Mouse (Mus musculus): ENCODE measurements around the gene Dgcr8. TPM values are rescaled to one million over a fixed set of nuclear protein-coding genes. Genes with fewer than 3 reads are reported as not detected.

Dgcr8 gene
- polyA plus RNA-seq, 1 experiment from 2014 or later, result 40.2 TPM

- H3K36me3 ChIP-seq, result peaks cover 20% of the 10 kb centered on the region
- peak overlapping the region; percentile 82 for H3K27ac ChIP-seq (replicated peaks)
- no peaks in the 10 kb centered on the region for H3K9me3 ChIP-seq
- H3K9ac ChIP-seq (replicated peaks), result peak overlapping the region; percentile 91
- peak; percentile 81 for ATAC-seq (ENCODE audit: low FRiP score, low read depth)
- H3K4me3 ChIP-seq, result peak overlapping the region; percentile 82
- no peaks in the 10 kb centered on the region for H3K27me3 ChIP-seq
- WGBS, result under 1% methylated on average over 30 of the region's 31 CpGs
- H3K4me2 ChIP-seq (replicated peaks), result peak overlapping the region; percentile 96
- H3K4me1 ChIP-seq, result peaks cover 31% of the 10 kb centered on the region
Measured at GRCm38 (mm10) chr16:18288581-18289061, 425 bp downstream of the Dgcr8 start.

- Histone ChIP-seq H3K36me3 (peaks cover 25% of the 10 kb centered on the region), H3K4me2 (replicated peaks) (peak overlapping the region; percentile 96), H3K27me3 (no peaks in the 10 kb centered on the region), H3K4me1 (peaks cover 31% of the 10 kb centered on the region), H3K4me3 (peak overlapping the region; percentile 82), H3K27ac (replicated peaks) (peak overlapping the region; percentile 82), H3K9ac (replicated peaks) (peak overlapping the region; percentile 91), H3K9me3 (no peaks in the 10 kb centered on the region)
- WGBS, result 0% methylated on average over 4 of the region's 4 CpGs
- ATAC-seq (ENCODE audit: low FRiP score, low read depth), result no peak
Measured at GRCm38 (mm10) chr16:18288166-18288565, 880 bp downstream of the Dgcr8 start.

- Histone ChIP-seq H3K9ac (replicated peaks) (no peak overlapping the region), H3K27me3 (no peaks in the 10 kb centered on the region), H3K36me3 (peaks cover 93% of the 10 kb centered on the region), H3K4me3 (no peak overlapping the region), H3K4me2 (replicated peaks) (no peak overlapping the region), H3K9me3 (no peaks in the 10 kb centered on the region), H3K27ac (replicated peaks) (no peak overlapping the region), H3K4me1 (no peaks in the 10 kb centered on the region)
- ATAC-seq (ENCODE audit: low FRiP score, low read depth), result no peak
- 70% methylated on average over 2 of the region's 2 CpGs for WGBS
Measured at GRCm38 (mm10) chr16:18275166-18275565, 13.9 kb downstream of the Dgcr8 start.

- WGBS, result 96% methylated on average over 5 of the region's 5 CpGs
- no peak for ATAC-seq (ENCODE audit: low FRiP score, low read depth)
- no peaks in the 10 kb centered on the region for H3K27me3 ChIP-seq
- H3K9me3 ChIP-seq, result no peaks in the 10 kb centered on the region
- no peak overlapping the region for H3K9ac ChIP-seq (replicated peaks)
- no peaks in the 10 kb centered on the region for H3K4me1 ChIP-seq
- H3K4me3 ChIP-seq, result no peak overlapping the region
- peaks cover 82% of the 10 kb centered on the region for H3K36me3 ChIP-seq
- no peak overlapping the region for H3K4me2 ChIP-seq (replicated peaks)
- H3K27ac ChIP-seq (replicated peaks), result no peak overlapping the region
Measured at GRCm38 (mm10) chr16:18268182-18268581, 20.9 kb downstream of the Dgcr8 start.

- H3K36me3 ChIP-seq, result peaks cover 78% of the 10 kb centered on the region
- no peak for ATAC-seq (ENCODE audit: low FRiP score, low read depth)
- WGBS, result 90% methylated on average over 2 of the region's 2 CpGs
- H3K27ac ChIP-seq (replicated peaks), result no peak overlapping the region
- H3K27me3 ChIP-seq, result no peaks in the 10 kb centered on the region
- no peaks in the 10 kb centered on the region for H3K4me1 ChIP-seq
- H3K9me3 ChIP-seq, result no peaks in the 10 kb centered on the region
- H3K4me2 ChIP-seq (replicated peaks), result no peak overlapping the region
- H3K4me3 ChIP-seq, result no peak overlapping the region
- H3K9ac ChIP-seq (replicated peaks), result no peak overlapping the region
Measured at GRCm38 (mm10) chr16:18265024-18265423, 24.0 kb downstream of the Dgcr8 start.

- H3K36me3 ChIP-seq, result peaks cover 92% of the 10 kb centered on the region
- ATAC-seq (ENCODE audit: low FRiP score, low read depth), result no peak
- no peaks in the 10 kb centered on the region for H3K4me1 ChIP-seq
- H3K4me3 ChIP-seq, result no peak within 1 kb of the TSS
- H3K4me2 ChIP-seq (replicated peaks), result no peak within 1 kb of the TSS
- no peak within 1 kb of the TSS for H3K27ac ChIP-seq (replicated peaks)
- no peak within 1 kb of the TSS for H3K9ac ChIP-seq (replicated peaks)
- no peaks in the 10 kb centered on the region for H3K9me3 ChIP-seq
- WGBS, result 94% methylated on average over 2 of the region's 2 CpGs
- no peaks in the 10 kb centered on the region for H3K27me3 ChIP-seq
Measured at GRCm38 (mm10) chr16:18258221-18258620, 30.8 kb downstream of the Dgcr8 start, which contains the start of gene Gm49776. Gene Gm49776, minus strand, starts transcription at chr16:18258321.

GRCm38 (mm10) chr16:18253866-18254265 lies 35.2 kb downstream of the Dgcr8 start:
- H3K4me2 ChIP-seq (replicated peaks), result no peak overlapping the region
- H3K9ac ChIP-seq (replicated peaks), result no peak overlapping the region
- no peak overlapping the region for H3K27ac ChIP-seq (replicated peaks)
- H3K27me3 ChIP-seq, result no peaks in the 10 kb centered on the region
- 90% methylated on average over 1 of the region's 1 CpGs for WGBS
- peaks cover 26% of the 10 kb centered on the region for H3K4me1 ChIP-seq
- H3K4me3 ChIP-seq, result no peak overlapping the region
- no peak for ATAC-seq (ENCODE audit: low FRiP score, low read depth)
- H3K9me3 ChIP-seq, result no peaks in the 10 kb centered on the region
- peaks cover 81% of the 10 kb centered on the region for H3K36me3 ChIP-seq

GRCm38 (mm10) chr16:18252736-18253135 lies 36.3 kb downstream of the Dgcr8 start:
- H3K9ac ChIP-seq (replicated peaks), result no peak overlapping the region
- ATAC-seq (ENCODE audit: low FRiP score, low read depth), result no peak
- H3K9me3 ChIP-seq, result no peaks in the 10 kb centered on the region
- H3K36me3 ChIP-seq, result peaks cover 72% of the 10 kb centered on the region
- no peaks in the 10 kb centered on the region for H3K27me3 ChIP-seq
- no peak overlapping the region for H3K27ac ChIP-seq (replicated peaks)
- 90% methylated on average over 6 of the region's 6 CpGs for WGBS
- peaks cover 26% of the 10 kb centered on the region for H3K4me1 ChIP-seq
- H3K4me2 ChIP-seq (replicated peaks), result no peak overlapping the region
- no peak overlapping the region for H3K4me3 ChIP-seq

- Histone ChIP-seq H3K4me3 (peak overlapping the region; percentile 96; the same call in 1 of the 2 replicates), H3K4me2 (replicated peaks) (peak overlapping the region; percentile 93), H3K4me1 (peaks cover 40% of the 10 kb centered on the region), H3K9ac (replicated peaks) (peak overlapping the region; percentile 92; the same call in 1 of the 2 replicates), H3K36me3 (peaks cover 64% of the 10 kb centered on the region), H3K27ac (replicated peaks) (peak overlapping the region; percentile 8), H3K9me3 (no peaks in the 10 kb centered on the region), H3K27me3 (no peaks in the 10 kb centered on the region)
- no peak for ATAC-seq (ENCODE audit: low FRiP score, low read depth)
- WGBS, result 68% methylated on average over 10 of the region's 10 CpGs
Measured at GRCm38 (mm10) chr16:18250828-18251790, 37.9 kb downstream of the Dgcr8 start.

- Histone ChIP-seq H3K4me1 (peaks cover 42% of the 10 kb centered on the region), H3K9ac (replicated peaks) (peak overlapping the region; percentile 92), H3K4me3 (peak overlapping the region; percentile 96), H3K27ac (replicated peaks) (peak overlapping the region; percentile 92; the same call in 1 of the 2 replicates), H3K9me3 (no peaks in the 10 kb centered on the region), H3K4me2 (replicated peaks) (peak overlapping the region; percentile 93), H3K27me3 (no peaks in the 10 kb centered on the region), H3K36me3 (peaks cover 65% of the 10 kb centered on the region)
- no peak for ATAC-seq (ENCODE audit: low FRiP score, low read depth)
- WGBS, result 53% methylated on average over 4 of the region's 4 CpGs
Measured at GRCm38 (mm10) chr16:18250231-18250630, 38.8 kb downstream of the Dgcr8 start.

GRCm38 (mm10) chr16:18249364-18249967 lies 39.6 kb downstream of the Dgcr8 start:
- peaks cover 42% of the 10 kb centered on the region for H3K4me1 ChIP-seq
- ATAC-seq (ENCODE audit: low FRiP score, low read depth), result peak; percentile 14; the same call in 1 of the 2 replicates
- H3K4me3 ChIP-seq, result peak overlapping the region; percentile 96
- H3K27me3 ChIP-seq, result no peaks in the 10 kb centered on the region
- no peaks in the 10 kb centered on the region for H3K9me3 ChIP-seq
- H3K9ac ChIP-seq (replicated peaks), result peak overlapping the region; percentile 92
- H3K4me2 ChIP-seq (replicated peaks), result peak overlapping the region; percentile 93
- WGBS, result 7% methylated on average over 27 of the region's 27 CpGs
- H3K36me3 ChIP-seq, result peaks cover 65% of the 10 kb centered on the region
- peak overlapping the region; percentile 92 for H3K27ac ChIP-seq (replicated peaks)

Data from midbrain, embryonic 12.5 days (tissue).